Mouse (Mus musculus): Measurements from ENCODE around the gene Sec1.

The Sec1 gene

GRCm38 (mm10) chr7:45719738-45720412 lies 25.7 kb upstream of the Sec1 start:
- in situ Hi-C loops (cut with MboI; ENCODE audit: low pct_unique_long_range_greater_than_20kb in 1 of 2, low sequenced_read_pairs in 2 of 2, unreplicated experiment in 1 of 2) = no loop called here

GRCm38 (mm10) chr7:45719180-45719579 lies 25.0 kb upstream of the Sec1 start:
- in situ Hi-C loops (cut with MboI; ENCODE audit: low pct_unique_long_range_greater_than_20kb in 1 of 2, low sequenced_read_pairs in 2 of 2, unreplicated experiment in 1 of 2) = no loop called here

GRCm38 (mm10) chr7:45718331-45718730 lies 24.1 kb upstream of the Sec1 start:
- in situ Hi-C loops (cut with MboI; ENCODE audit: low pct_unique_long_range_greater_than_20kb in 1 of 2, low sequenced_read_pairs in 2 of 2, unreplicated experiment in 1 of 2) = no loop called here

GRCm38 (mm10) chr7:45717918-45718297 lies 23.7 kb upstream of the Sec1 start, which contains the start of gene Sphk2:
Gene Sphk2 (minus strand): TSS chr7:45718002.
- in situ Hi-C loops (cut with MboI; ENCODE audit: low pct_unique_long_range_greater_than_20kb in 1 of 2, low sequenced_read_pairs in 2 of 2, unreplicated experiment in 1 of 2) = no loop called here

GRCm38 (mm10) chr7:45716952-45717917 lies 23.0 kb upstream of the Sec1 start:
- in situ Hi-C loops (cut with MboI; ENCODE audit: low pct_unique_long_range_greater_than_20kb in 1 of 2, low sequenced_read_pairs in 2 of 2, unreplicated experiment in 1 of 2) = no loop called here

GRCm38 (mm10) chr7:45716460-45716857 lies 22.3 kb upstream of the Sec1 start:
- in situ Hi-C loops (cut with MboI; ENCODE audit: low pct_unique_long_range_greater_than_20kb in 1 of 2, low sequenced_read_pairs in 2 of 2, unreplicated experiment in 1 of 2) = no loop called here

GRCm38 (mm10) chr7:45715741-45716459 lies 21.7 kb upstream of the Sec1 start:
- in situ Hi-C loops (cut with MboI; ENCODE audit: low pct_unique_long_range_greater_than_20kb in 1 of 2, low sequenced_read_pairs in 2 of 2, unreplicated experiment in 1 of 2) = no loop called here

- in situ Hi-C loops (cut with MboI; ENCODE audit: low pct_unique_long_range_greater_than_20kb in 1 of 2, low sequenced_read_pairs in 2 of 2, unreplicated experiment in 1 of 2) = no loop called here
Measured at GRCm38 (mm10) chr7:45715090-45715708, 21.0 kb upstream of the Sec1 start, which contains the start of gene Rpl18. Gene Rpl18 (plus strand): TSS chr7:45715457.

- in situ Hi-C loops (cut with MboI; ENCODE audit: low pct_unique_long_range_greater_than_20kb in 1 of 2, low sequenced_read_pairs in 2 of 2, unreplicated experiment in 1 of 2) = no loop called here
Measured at GRCm38 (mm10) chr7:45714630-45715089, 20.5 kb upstream of the Sec1 start.

GRCm38 (mm10) chr7:45713881-45714520 lies 19.8 kb upstream of the Sec1 start:
- in situ Hi-C loops (cut with MboI; ENCODE audit: low pct_unique_long_range_greater_than_20kb in 1 of 2, low sequenced_read_pairs in 2 of 2, unreplicated experiment in 1 of 2) = no loop called here

- in situ Hi-C loops (cut with MboI; ENCODE audit: low pct_unique_long_range_greater_than_20kb in 1 of 2, low sequenced_read_pairs in 2 of 2, unreplicated experiment in 1 of 2) = no loop called here
Measured at GRCm38 (mm10) chr7:45713396-45713795, 19.2 kb upstream of the Sec1 start.

- in situ Hi-C loops (cut with MboI; ENCODE audit: low pct_unique_long_range_greater_than_20kb in 1 of 2, low sequenced_read_pairs in 2 of 2, unreplicated experiment in 1 of 2) = no loop called here
Measured at GRCm38 (mm10) chr7:45712022-45712757, 18.0 kb upstream of the Sec1 start.

- in situ Hi-C loops (cut with MboI; ENCODE audit: low pct_unique_long_range_greater_than_20kb in 1 of 2, low sequenced_read_pairs in 2 of 2, unreplicated experiment in 1 of 2) = no loop called here
Measured at GRCm38 (mm10) chr7:45711316-45712021, 17.3 kb upstream of the Sec1 start.

- in situ Hi-C loops (cut with MboI; ENCODE audit: low pct_unique_long_range_greater_than_20kb in 1 of 2, low sequenced_read_pairs in 2 of 2, unreplicated experiment in 1 of 2) = no loop called here
Measured at GRCm38 (mm10) chr7:45710477-45711191, 16.4 kb upstream of the Sec1 start.

GRCm38 (mm10) chr7:45709677-45710355 lies 15.6 kb upstream of the Sec1 start:
- in situ Hi-C loops (cut with MboI; ENCODE audit: low pct_unique_long_range_greater_than_20kb in 1 of 2, low sequenced_read_pairs in 2 of 2, unreplicated experiment in 1 of 2) = no loop called here

- in situ Hi-C loops (cut with MboI; ENCODE audit: low pct_unique_long_range_greater_than_20kb in 1 of 2, low sequenced_read_pairs in 2 of 2, unreplicated experiment in 1 of 2) = no loop called here
Measured at GRCm38 (mm10) chr7:45709036-45709435, 14.8 kb upstream of the Sec1 start.
